Mouse (Mus musculus): Measurements from ENCODE around the gene Ankrd44. TPM values are rescaled to one million over a fixed set of nuclear protein-coding genes. Genes with fewer than 3 reads are reported as not detected.

Gene Ankrd44
- polyA plus RNA-seq, 1 experiment: 4.6 TPM

GRCm38 (mm10) chr1:54716921-54717320, 209.3 kb downstream of the Ankrd44 start:
- no peak overlapping the region for H3ac ChIP-seq (ENCODE audit: control insufficient read depth, insufficient read length)
- H3K4me2 ChIP-seq (ENCODE audit: low read depth): no peak overlapping the region
- no peaks in the 10 kb centered on the region for H3K36me3 ChIP-seq (ENCODE audit: control insufficient read depth, insufficient read depth)
- H3K4me3 ChIP-seq: no peak overlapping the region
- TF ChIP-seq E2F4 (IDR thresholded peaks at IDR 0.05; ENCODE audit: insufficient read depth): no peak
- TF ChIP-seq REST (IDR thresholded peaks at IDR 0.05; ENCODE audit: insufficient read depth, insufficient read length): no peak
- no peak for TF ChIP-seq MYOG (IDR thresholded peaks at IDR 0.05; ENCODE audit: control insufficient read depth in 1 of 3, insufficient read depth in 1 of 3, insufficient read length in 2 of 3, low read depth in 2 of 3)
- no peak for TF ChIP-seq SRF (IDR thresholded peaks at IDR 0.05; ENCODE audit: control insufficient read depth, insufficient read length, low read depth)
- TF ChIP-seq MAX (IDR thresholded peaks at IDR 0.05; ENCODE audit: low read depth): no peak
- TF ChIP-seq CEBPB (IDR thresholded peaks at IDR 0.05; ENCODE audit: insufficient read depth, poor library complexity, severe bottlenecking): no peak
- TF ChIP-seq TCF3 (IDR thresholded peaks at IDR 0.05; ENCODE audit: insufficient read length, low read depth): no peak
- TF ChIP-seq MYOD1 (IDR thresholded peaks at IDR 0.05; ENCODE audit: control insufficient read depth in 1 of 3, insufficient read length in 2 of 3, low read depth in 2 of 3): no peak
- TF ChIP-seq USF1 (IDR thresholded peaks at IDR 0.05; ENCODE audit: low read depth): no peak
- no peak for TF ChIP-seq TCF12 (IDR thresholded peaks at IDR 0.05; ENCODE audit: insufficient read depth, poor library complexity, severe bottlenecking)
- TF ChIP-seq POLR2A (IDR thresholded peaks at IDR 0.05; ENCODE audit: insufficient read length, low read depth): no peak
- TF ChIP-seq POLR2AphosphoS2 (IDR thresholded peaks at IDR 0.05; ENCODE audit: insufficient read length, low read depth): no peak
- H3K79me2 ChIP-seq (ENCODE audit: control insufficient read depth, insufficient read depth): no peaks in the 10 kb centered on the region
- H3K27me3 ChIP-seq (ENCODE audit: control insufficient read depth, insufficient read depth, insufficient read length): no peaks in the 10 kb centered on the region

- Histone ChIP-seq H3K36me3 (ENCODE audit: control insufficient read depth, insufficient read depth) (no peaks in the 10 kb centered on the region), H3K79me2 (ENCODE audit: control insufficient read depth, insufficient read depth) (no peaks in the 10 kb centered on the region), H3K27me3 (ENCODE audit: control insufficient read depth, insufficient read depth, insufficient read length) (no peaks in the 10 kb centered on the region), H3K4me2 (ENCODE audit: low read depth) (no peak overlapping the region), H3K4me3 (no peak overlapping the region), H3ac (ENCODE audit: control insufficient read depth, insufficient read length) (no peak overlapping the region)
- no peak for TF ChIP-seq POLR2A (IDR thresholded peaks at IDR 0.05; ENCODE audit: insufficient read length, low read depth)
- TF ChIP-seq CEBPB (IDR thresholded peaks at IDR 0.05; ENCODE audit: insufficient read depth, poor library complexity, severe bottlenecking): no peak
- TF ChIP-seq TCF3 (IDR thresholded peaks at IDR 0.05; ENCODE audit: insufficient read length, low read depth): no peak
- TF ChIP-seq MYOG (IDR thresholded peaks at IDR 0.05; ENCODE audit: control insufficient read depth in 1 of 3, insufficient read depth in 1 of 3, insufficient read length in 2 of 3, low read depth in 2 of 3): no peak
- TF ChIP-seq REST (IDR thresholded peaks at IDR 0.05; ENCODE audit: insufficient read depth, insufficient read length): no peak
- no peak for TF ChIP-seq SRF (IDR thresholded peaks at IDR 0.05; ENCODE audit: control insufficient read depth, insufficient read length, low read depth)
- TF ChIP-seq E2F4 (IDR thresholded peaks at IDR 0.05; ENCODE audit: insufficient read depth): no peak
- no peak for TF ChIP-seq POLR2AphosphoS2 (IDR thresholded peaks at IDR 0.05; ENCODE audit: insufficient read length, low read depth)
- TF ChIP-seq MYOD1 (IDR thresholded peaks at IDR 0.05; ENCODE audit: control insufficient read depth in 1 of 3, insufficient read length in 2 of 3, low read depth in 2 of 3): no peak
- no peak for TF ChIP-seq USF1 (IDR thresholded peaks at IDR 0.05; ENCODE audit: low read depth)
- TF ChIP-seq TCF12 (IDR thresholded peaks at IDR 0.05; ENCODE audit: insufficient read depth, poor library complexity, severe bottlenecking): no peak
- TF ChIP-seq MAX (IDR thresholded peaks at IDR 0.05; ENCODE audit: low read depth): no peak
Measured at GRCm38 (mm10) chr1:54715061-54715760, 211.0 kb downstream of the Ankrd44 start.

- Histone ChIP-seq H3K27me3 (ENCODE audit: control insufficient read depth, insufficient read depth, insufficient read length) (no peaks in the 10 kb centered on the region), H3K4me2 (ENCODE audit: low read depth) (peak overlapping the region; percentile 76), H3K79me2 (ENCODE audit: control insufficient read depth, insufficient read depth) (no peaks in the 10 kb centered on the region), H3K36me3 (ENCODE audit: control insufficient read depth, insufficient read depth) (no peaks in the 10 kb centered on the region), H3K4me3 (no peak overlapping the region), H3ac (ENCODE audit: control insufficient read depth, insufficient read length) (no peak overlapping the region)
- TF ChIP-seq USF1 (IDR thresholded peaks at IDR 0.05; ENCODE audit: low read depth) (no peak), POLR2A (IDR thresholded peaks at IDR 0.05; ENCODE audit: insufficient read length, low read depth) (no peak), E2F4 (IDR thresholded peaks at IDR 0.05; ENCODE audit: insufficient read depth) (no peak), SRF (IDR thresholded peaks at IDR 0.05; ENCODE audit: control insufficient read depth, insufficient read length, low read depth) (no peak), CEBPB (IDR thresholded peaks at IDR 0.05; ENCODE audit: insufficient read depth, poor library complexity, severe bottlenecking) (no peak), MAX (IDR thresholded peaks at IDR 0.05; ENCODE audit: low read depth) (no peak), MYOD1 (IDR thresholded peaks at IDR 0.05; ENCODE audit: control insufficient read depth in 1 of 3, insufficient read length in 2 of 3, low read depth in 2 of 3) (no peak), TCF3 (IDR thresholded peaks at IDR 0.05; ENCODE audit: insufficient read length, low read depth) (no peak), POLR2AphosphoS2 (IDR thresholded peaks at IDR 0.05; ENCODE audit: insufficient read length, low read depth) (no peak)
Measured at GRCm38 (mm10) chr1:54713231-54714173, 212.7 kb downstream of the Ankrd44 start.

GRCm38 (mm10) chr1:54711568-54711967, 214.6 kb downstream of the Ankrd44 start:
- no peak overlapping the region for H3K4me2 ChIP-seq (ENCODE audit: low read depth)
- no peak overlapping the region for H3ac ChIP-seq (ENCODE audit: control insufficient read depth, insufficient read length)
- H3K79me2 ChIP-seq (ENCODE audit: control insufficient read depth, insufficient read depth): no peaks in the 10 kb centered on the region
- TF ChIP-seq E2F4 (IDR thresholded peaks at IDR 0.05; ENCODE audit: insufficient read depth) (no peak), SRF (IDR thresholded peaks at IDR 0.05; ENCODE audit: control insufficient read depth, insufficient read length, low read depth) (no peak), TCF12 (IDR thresholded peaks at IDR 0.05; ENCODE audit: insufficient read depth, poor library complexity, severe bottlenecking) (no peak), POLR2AphosphoS2 (IDR thresholded peaks at IDR 0.05; ENCODE audit: insufficient read length, low read depth) (no peak), MYOD1 (IDR thresholded peaks at IDR 0.05; ENCODE audit: control insufficient read depth in 1 of 3, insufficient read length in 2 of 3, low read depth in 2 of 3) (no peak), MAX (IDR thresholded peaks at IDR 0.05; ENCODE audit: low read depth) (no peak), TCF3 (IDR thresholded peaks at IDR 0.05; ENCODE audit: insufficient read length, low read depth) (no peak), REST (IDR thresholded peaks at IDR 0.05; ENCODE audit: insufficient read depth, insufficient read length) (no peak), MYOG (IDR thresholded peaks at IDR 0.05; ENCODE audit: control insufficient read depth in 1 of 3, insufficient read depth in 1 of 3, insufficient read length in 2 of 3, low read depth in 2 of 3) (no peak), POLR2A (IDR thresholded peaks at IDR 0.05; ENCODE audit: insufficient read length, low read depth) (no peak), CEBPB (IDR thresholded peaks at IDR 0.05; ENCODE audit: insufficient read depth, poor library complexity, severe bottlenecking) (no peak), USF1 (IDR thresholded peaks at IDR 0.05; ENCODE audit: low read depth) (no peak)
- no peaks in the 10 kb centered on the region for H3K27me3 ChIP-seq (ENCODE audit: control insufficient read depth, insufficient read depth, insufficient read length)
- H3K4me3 ChIP-seq: no peak overlapping the region
- H3K36me3 ChIP-seq (ENCODE audit: control insufficient read depth, insufficient read depth): no peaks in the 10 kb centered on the region

All from myocyte (in vitro differentiated cells).